Mouse (Mus musculus) spleen, adult 2 months (tissue): ENCODE measurements around the gene Cyp4f37. TPM values are rescaled to one million over a fixed set of nuclear protein-coding genes. Genes with fewer than 3 reads are reported as not detected.
"Not testable (repeated sequence)": the region's sequence is repeated elsewhere in the genome, so short reads cannot be mapped to it uniquely, and the experiment has no call there.

Experiments
- DNase-seq, 2 experiments: peaks; one replicate each; pipeline versions ENCODE4 v3.0.0 to v3.0.0-alpha.2; 2012 to 2021; ENCODE audit warnings: low spot score in 2 of 2, low read depth in 1 of 2
- H3K27ac ChIP-seq: fragments of 200-500 bp; 2 replicates; pipeline ENCODE4 v1.5.1; 2012; ENCODE audit warnings: low read length, inconsistent platforms; ENCODE audit not compliant: insufficient read depth
- H3K27me3 ChIP-seq: fragments of 200-500 bp; 2 replicates; pipeline ENCODE4 v1.6.1; 2012; ENCODE audit warnings: mild to moderate bottlenecking, moderate library complexity, low read length, inconsistent platforms; ENCODE audit not compliant: control insufficient read depth, insufficient read depth
- H3K36me3 ChIP-seq: fragments of 200-500 bp; 2 replicates; pipeline ENCODE4 v1.6.1; 2012; ENCODE audit warnings: mild to moderate bottlenecking, low read length, inconsistent platforms; ENCODE audit not compliant: control insufficient read depth, insufficient read depth
- H3K4me1 ChIP-seq: fragments of 200-500 bp; 2 replicates; pipeline ENCODE4 v1.6.1; 2011; ENCODE audit warnings: inconsistent platforms; ENCODE audit not compliant: control insufficient read depth, insufficient read depth, insufficient read length
- H3K4me3 ChIP-seq: fragments of 200-500 bp; 2 replicates; pipeline ENCODE4 v1.5.1; 2011; ENCODE audit warnings: mild to moderate bottlenecking, inconsistent platforms; ENCODE audit not compliant: insufficient read depth, insufficient read length; ENCODE audit errors: extremely low read depth
- CTCF ChIP-seq: fragments of 200-500 bp; IDR thresholded peaks from 2 replicates; pipeline ENCODE4 v1.5.1; 2011; ENCODE audit warnings: mild to moderate bottlenecking, inconsistent platforms; ENCODE audit not compliant: insufficient read depth, insufficient read length, insufficient replicate concordance; ENCODE audit errors: extremely low read depth
- POLR2A ChIP-seq: fragments of 200-500 bp; IDR thresholded peaks from 2 replicates; pipeline ENCODE4 v1.6.1; 2011; ENCODE audit warnings: low read depth, low read length, inconsistent platforms
- WGBS: fragments of 180-500 bp; shearing (Covaris S2); methylation state at CpG from one replicate; pipeline ENCODE4 v1.1.7; 2018; 5-methylcytosine and 5-hydroxymethylcytosine counted together
- polyA plus RNA-seq: library from polyadenylated mRNA; depleted of rRNA; stranded (reverse); fragments of >200 nt; gene quantifications from 2 replicates; pipeline ENCODE4 v1.2.3, GENCODE M21; 2012

The Cyp4f37 gene
- polyA plus RNA-seq, 1 experiment, result 0.54 TPM

- Histone ChIP-seq H3K36me3 (no peaks in the 10 kb centered on the region), H3K27ac (no peak overlapping the region), H3K27me3 (no peaks in the 10 kb centered on the region), H3K4me1 (no peaks in the 10 kb centered on the region), H3K4me3 (no peak overlapping the region)
- no peak for TF ChIP-seq POLR2A
- no peak for TF ChIP-seq CTCF
- WGBS, result 10% methylated on average over 3 of the region's 3 CpGs
- DNase-seq, result no peak
These were observed 8.7 kb upstream of the Cyp4f37 start for GRCm38 (mm10) chr17:32612417-32612816.

- H3K4me3 ChIP-seq, result no peak overlapping the region
These were observed 3.9 kb upstream of the Cyp4f37 start for GRCm38 (mm10) chr17:32617252-32617651.

GRCm38 (mm10) chr17:32629726-32630125, 8.6 kb downstream of the Cyp4f37 start:
- H3K36me3 ChIP-seq, DNase-seq, H3K27ac ChIP-seq, H3K27me3 ChIP-seq, H3K4me3 ChIP-seq, H3K4me1 ChIP-seq: not testable (repeated sequence)
- 76% methylated on average over 7 of the region's 7 CpGs for WGBS

More at GRCm38 (mm10) chr17:32617252-32617651, 3.9 kb upstream of the Cyp4f37 start:
- no peaks in the 10 kb centered on the region for H3K36me3 ChIP-seq
- H3K27ac ChIP-seq, result no peak overlapping the region
- no peaks in the 10 kb centered on the region for H3K4me1 ChIP-seq
- WGBS, result 51% methylated on average over 1 of the region's 1 CpGs
- TF ChIP-seq CTCF, result no peak
- no peaks in the 10 kb centered on the region for H3K27me3 ChIP-seq
- DNase-seq, result no peak

- no peak for TF ChIP-seq CTCF
- no peak for TF ChIP-seq POLR2A
- H3K4me1 ChIP-seq, result peaks cover 5% of the 10 kb centered on the region; the same call in 1 of the 2 replicates
- WGBS, result 61% methylated on average over 3 of the region's 3 CpGs
- no peaks in the 10 kb centered on the region for H3K27me3 ChIP-seq
- H3K36me3 ChIP-seq, result no peaks in the 10 kb centered on the region
- H3K4me3 ChIP-seq, result no peak overlapping the region
- DNase-seq, result no peak
- H3K27ac ChIP-seq, result no peak overlapping the region
These were observed 10.8 kb downstream of the Cyp4f37 start for GRCm38 (mm10) chr17:32631936-32632335.

DNA sequence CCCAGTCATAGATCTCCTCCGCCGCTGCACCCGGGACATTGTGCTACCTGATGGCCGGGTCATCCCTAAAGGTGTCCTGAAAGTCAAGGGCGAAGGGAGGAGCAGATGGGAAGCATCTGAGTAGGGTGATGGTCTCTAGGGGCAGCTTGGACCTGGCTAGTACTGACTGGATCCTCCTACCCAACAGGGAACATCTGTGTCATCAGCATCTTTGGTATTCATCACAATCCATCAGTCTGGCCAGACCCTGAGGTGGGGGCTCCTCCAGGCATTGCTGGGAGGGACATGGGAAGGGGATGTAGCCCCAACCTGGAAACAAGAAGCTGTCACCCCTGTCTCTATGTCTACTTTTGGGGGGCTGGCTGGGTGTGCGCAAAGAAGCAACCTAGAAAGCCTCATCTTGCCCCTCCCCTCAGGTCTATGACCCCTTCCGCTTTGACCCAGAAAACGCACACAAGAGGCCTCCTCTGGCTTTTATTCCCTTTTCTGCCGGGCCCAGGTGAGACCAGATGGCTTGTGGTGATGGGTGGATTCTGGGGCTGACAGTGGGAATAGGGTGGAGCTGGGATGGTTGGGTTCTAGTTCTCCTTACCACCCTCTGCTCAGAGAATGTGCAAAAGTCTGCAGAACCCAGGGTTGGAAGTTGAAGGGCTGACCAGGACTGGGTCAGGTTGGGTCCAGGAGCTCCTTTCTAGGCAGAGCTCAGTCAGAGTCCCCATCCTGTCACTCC, 13.3 kb downstream of the Cyp4f37 start:
- not testable (repeated sequence) for H3K36me3 ChIP-seq, H3K4me1 ChIP-seq, H3K27ac ChIP-seq, DNase-seq, H3K27me3 ChIP-seq, H3K4me3 ChIP-seq
- 83% methylated on average over 9 of the region's 9 CpGs for WGBS

GRCm38 (mm10) chr17:32634972-32635314, 13.8 kb downstream of the Cyp4f37 start:
- DNase-seq, result peak; percentile 18 to 63
- under 1% methylated on average over 17 of the region's 17 CpGs for WGBS
- Histone ChIP-seq H3K4me3 (no peak overlapping the region), H3K36me3 (no peaks in the 10 kb centered on the region), H3K27ac (no peak overlapping the region), H3K27me3 (no peaks in the 10 kb centered on the region), H3K4me1 (peaks cover 5% of the 10 kb centered on the region; the same call in 1 of the 2 replicates)
- TF ChIP-seq CTCF (peak; percentile 94), POLR2A (no peak)

- no peak for TF ChIP-seq POLR2A
- no peak for TF ChIP-seq CTCF
- no peak overlapping the region for H3K4me3 ChIP-seq
- peaks cover 5% of the 10 kb centered on the region; the same call in 1 of the 2 replicates for H3K4me1 ChIP-seq
- H3K36me3 ChIP-seq, result no peaks in the 10 kb centered on the region
- DNase-seq, result no peak
- 66% methylated on average over 3 of the region's 3 CpGs for WGBS
- no peak overlapping the region for H3K27ac ChIP-seq
- no peaks in the 10 kb centered on the region for H3K27me3 ChIP-seq
These were observed 15.2 kb downstream of the Cyp4f37 start for GRCm38 (mm10) chr17:32636341-32636740.
